Mouse (Mus musculus) forebrain, embryonic 14.5 days (tissue): ENCODE data around the gene Nrxn3. TPM values are rescaled to one million over a fixed set of nuclear protein-coding genes. Genes with fewer than 3 reads are reported as not detected.
A peak's percentile ranks its signal among the peaks of the same experiment; 100 is the strongest.

ENCODE experiments used
- ATAC-seq: fragments of 200-750 bp; cut with Nextera tagmentation; 2 replicates; pipeline ENCODE4 v1.8.0; 2017; ENCODE audit warnings: mild to moderate bottlenecking, moderate library complexity
- DNase-seq: peaks from one replicate; pipeline ENCODE4 v3.0.0-alpha.2; 2015; ENCODE audit warnings: low spot score
- H3K27ac ChIP-seq: fragments of 300-500 bp; sonication (generic); 2 replicates; pipeline ENCODE4 v1.5.1; 2014; ENCODE audit warnings: low read depth, mild to moderate bottlenecking, control low read depth, low read length, moderate library complexity
- H3K27me3 ChIP-seq: fragments of 300-500 bp; sonication (generic); replicated peaks from 2 replicates; pipeline ENCODE4 v1.6.1; 2014; ENCODE audit warnings: low read length, control low read depth, mixed read lengths; ENCODE audit not compliant: control insufficient read depth, insufficient read depth
- H3K36me3 ChIP-seq: fragments of 300-500 bp; sonication (generic); 2 replicates; pipeline ENCODE4 v1.6.1; 2014; ENCODE audit warnings: low read length, control low read depth; ENCODE audit not compliant: control insufficient read depth, insufficient read depth
- H3K4me1 ChIP-seq: fragments of 300-500 bp; sonication (generic); 2 replicates; pipeline ENCODE4 v1.6.1; 2014; ENCODE audit warnings: antibody characterized with exemption, low read length, control low read depth; ENCODE audit not compliant: control insufficient read depth, insufficient read depth
- H3K4me2 ChIP-seq: fragments of 300-500 bp; sonication (generic); 2 replicates; pipeline ENCODE4 v1.6.1; 2014; ENCODE audit warnings: mild to moderate bottlenecking, control low read depth, low read length
- H3K4me3 ChIP-seq: fragments of 300-500 bp; sonication (generic); 2 replicates; pipeline ENCODE4 v1.5.1; 2014; ENCODE audit warnings: low read depth, low read length, control low read depth
- H3K9ac ChIP-seq: fragments of 300-500 bp; sonication (generic); 2 replicates; pipeline ENCODE4 v1.6.1; 2014; ENCODE audit warnings: mild to moderate bottlenecking, low read length, control low read depth, moderate library complexity
- H3K9me3 ChIP-seq: fragments of 300-500 bp; sonication (generic); replicated peaks from 2 replicates; pipeline ENCODE4 v1.6.1; 2016; ENCODE audit warnings: low read length, control low read depth, mixed read lengths; ENCODE audit not compliant: control insufficient read depth
- WGBS: fragments of 180-500 bp; shearing (Covaris S2); extraction: QIAGEN DNeasy Blood & Tissue Kit; methylation state at CpG from one replicate; pipeline ENCODE4 v1.1.7; 2014; 5-methylcytosine and 5-hydroxymethylcytosine counted together
- polyA plus RNA-seq: library from polyadenylated mRNA; unstranded; fragments of >200 nt; fragmentation: Nextera tagmentation; extraction: Ambion mirVana; gene quantifications from 2 replicates; pipeline ENCODE4 v1.2.1, GENCODE M21; 2014

Gene Nrxn3
- polyA plus RNA-seq, 1 experiment from 2014 or later, result 39.6 TPM

DNA sequence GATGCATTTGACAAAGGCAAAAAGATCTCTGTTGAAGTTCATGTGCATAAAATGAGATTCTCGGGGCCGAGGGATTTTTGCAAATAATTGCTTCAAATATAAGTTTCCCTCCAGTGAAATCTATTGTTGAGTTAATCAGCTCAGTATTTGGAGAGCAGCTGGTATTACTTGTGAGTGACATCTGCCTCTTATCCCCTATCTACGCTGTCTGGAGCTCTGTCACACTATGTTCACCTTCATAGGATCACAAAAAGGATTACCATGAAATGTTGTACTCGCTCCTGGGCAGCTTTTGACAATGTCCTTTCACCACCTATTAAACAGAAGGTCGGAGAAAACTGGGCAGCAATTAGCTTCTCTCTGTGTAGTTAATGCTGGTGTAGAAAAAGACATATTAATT lies 1259.8 kb downstream of the Nrxn3 start:
- Histone ChIP-seq H3K27me3 (no peaks in the 10 kb centered on the region), H3K36me3 (no peaks in the 10 kb centered on the region), H3K4me1 (peaks cover 6% of the 10 kb centered on the region), H3K4me2 (no peak overlapping the region), H3K27ac (no peak overlapping the region), H3K9ac (no peak overlapping the region), H3K4me3 (no peak overlapping the region), H3K9me3 (no peaks in the 10 kb centered on the region)
- WGBS, result 14% methylated on average over 5 of the region's 5 CpGs
- ATAC-seq, result no peak
- peak; percentile 11 for DNase-seq

DNA sequence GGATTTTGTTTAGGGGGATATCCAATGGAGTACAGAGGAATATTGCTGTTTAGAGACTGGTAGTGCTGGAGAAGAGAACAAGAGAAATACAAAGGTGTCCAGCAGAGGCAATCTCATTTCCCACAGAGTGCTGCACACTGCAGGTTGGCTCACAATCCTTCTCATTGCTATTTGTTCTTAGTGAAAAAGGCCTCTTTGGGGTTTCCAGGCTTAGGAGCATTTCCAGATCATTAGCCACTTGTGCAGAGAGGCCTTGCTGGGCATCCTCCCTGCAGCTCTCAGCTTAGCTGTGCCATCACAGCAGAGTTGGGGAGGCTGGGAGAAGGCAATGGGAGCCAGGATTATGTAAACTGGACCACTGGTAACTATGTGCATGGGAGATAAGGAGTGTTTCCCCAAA lies 1260.7 kb downstream of the Nrxn3 start:
- no peak overlapping the region for H3K27ac ChIP-seq
- H3K4me1 ChIP-seq, result peaks cover 6% of the 10 kb centered on the region
- peak; percentile 44; the same call in 1 of the 2 replicates for ATAC-seq
- peak; percentile 53 for DNase-seq
- H3K36me3 ChIP-seq, result no peaks in the 10 kb centered on the region
- H3K4me2 ChIP-seq, result no peak overlapping the region
- no peak overlapping the region for H3K4me3 ChIP-seq
- no peak overlapping the region for H3K9ac ChIP-seq
- H3K9me3 ChIP-seq, result no peaks in the 10 kb centered on the region
- H3K27me3 ChIP-seq, result no peaks in the 10 kb centered on the region

DNA sequence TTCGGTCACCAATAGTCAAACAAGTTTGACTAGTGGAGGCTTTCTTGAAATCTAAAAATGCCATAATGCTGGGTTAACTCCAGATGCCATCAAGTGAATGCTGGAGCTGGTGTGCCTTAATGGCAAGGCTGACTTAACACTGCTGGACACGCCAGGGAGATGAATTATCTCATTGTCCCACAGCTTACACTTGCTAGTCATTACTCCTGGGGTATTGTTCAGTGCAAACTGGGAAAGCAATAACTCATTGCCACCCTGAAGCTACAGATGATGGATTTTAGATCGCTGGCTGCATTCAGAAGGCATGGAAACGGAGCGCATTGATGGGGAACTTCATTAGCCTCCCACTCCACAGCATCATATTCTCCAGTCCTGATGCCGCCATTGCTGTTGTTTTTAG lies 1263.5 kb downstream of the Nrxn3 start:
- DNase-seq (no peak), ATAC-seq (no peak)
- 56% methylated on average over 6 of the region's 6 CpGs for WGBS
- Histone ChIP-seq H3K4me1 (peaks cover 6% of the 10 kb centered on the region), H3K4me3 (no peak overlapping the region), H3K9me3 (no peaks in the 10 kb centered on the region), H3K9ac (no peak overlapping the region), H3K27me3 (no peaks in the 10 kb centered on the region), H3K36me3 (no peaks in the 10 kb centered on the region), H3K4me2 (no peak overlapping the region), H3K27ac (no peak overlapping the region)

DNA sequence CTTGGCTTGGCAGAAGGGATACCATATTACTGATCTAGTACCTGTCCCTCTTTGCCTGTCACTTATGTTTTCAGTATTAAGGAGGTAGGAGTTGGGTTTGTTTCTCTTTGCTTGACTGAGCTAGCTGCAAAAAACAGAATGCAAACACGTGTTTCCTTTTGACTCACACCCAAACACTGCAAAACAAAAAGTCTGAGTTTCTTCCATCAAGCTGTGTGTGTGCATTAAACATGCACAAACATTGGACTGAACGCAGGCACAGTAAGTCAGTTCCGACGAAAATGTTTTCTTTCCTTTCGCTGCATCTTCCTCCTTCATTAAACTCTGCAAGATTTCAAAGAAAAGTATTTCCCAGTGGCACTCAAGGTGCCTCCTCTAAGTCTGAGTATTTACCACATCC lies 1270.6 kb downstream of the Nrxn3 start:
- Histone ChIP-seq H3K27ac (no peak overlapping the region), H3K4me1 (no peaks in the 10 kb centered on the region), H3K4me2 (no peak overlapping the region), H3K4me3 (no peak overlapping the region), H3K9ac (no peak overlapping the region), H3K9me3 (no peaks in the 10 kb centered on the region), H3K27me3 (no peaks in the 10 kb centered on the region), H3K36me3 (no peaks in the 10 kb centered on the region)
- no peak for ATAC-seq
- no peak for DNase-seq
- WGBS, result 71% methylated on average over 5 of the region's 5 CpGs

DNA sequence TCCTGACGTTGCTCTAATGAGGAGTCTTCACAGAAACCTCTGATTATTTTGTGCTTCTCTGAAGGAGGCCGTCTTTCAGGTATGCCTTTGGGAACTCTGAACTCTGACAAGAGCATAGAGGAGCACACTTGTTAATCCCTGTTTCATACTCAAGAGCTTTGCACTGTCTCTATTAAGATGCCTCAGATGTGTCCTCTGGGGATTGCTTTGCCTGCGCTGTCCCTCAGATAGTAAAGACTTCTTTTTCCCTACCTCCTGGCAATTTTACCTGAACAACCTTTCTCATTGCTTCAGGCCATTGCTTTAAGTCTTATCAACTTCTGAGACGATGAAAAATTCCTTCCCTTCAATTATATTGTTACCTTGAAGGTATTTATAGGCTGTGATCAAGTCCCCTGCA lies 1272.7 kb downstream of the Nrxn3 start:
- Histone ChIP-seq H3K27me3 (no peaks in the 10 kb centered on the region), H3K9ac (no peak overlapping the region), H3K9me3 (no peaks in the 10 kb centered on the region), H3K4me1 (no peaks in the 10 kb centered on the region), H3K4me2 (no peak overlapping the region), H3K4me3 (no peak overlapping the region), H3K27ac (no peak overlapping the region), H3K36me3 (no peaks in the 10 kb centered on the region)
- 83% methylated on average over 4 of the region's 4 CpGs for WGBS
- no peak for ATAC-seq
- no peak for DNase-seq

DNA sequence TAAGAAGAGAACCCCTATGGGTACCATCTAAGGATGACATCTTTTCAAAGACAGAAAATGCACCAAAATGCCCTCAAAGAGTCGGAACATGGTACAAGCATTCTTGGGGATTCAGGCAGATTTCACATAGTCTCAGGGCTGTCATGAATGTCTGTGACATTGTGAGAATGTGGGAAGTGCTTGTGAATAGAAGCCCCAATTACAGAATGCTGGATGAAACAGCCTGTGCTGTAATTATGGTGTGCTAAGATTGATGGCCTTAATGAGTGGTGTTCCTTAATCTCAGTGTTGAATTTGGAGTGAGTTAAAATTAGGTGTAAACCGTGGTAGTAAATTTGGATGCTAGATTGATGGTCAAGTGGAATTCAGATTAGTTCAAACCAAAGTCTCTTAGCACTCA lies 1287.6 kb downstream of the Nrxn3 start:
- H3K4me3 ChIP-seq, result no peak overlapping the region
- no peak overlapping the region for H3K4me2 ChIP-seq
- no peaks in the 10 kb centered on the region for H3K9me3 ChIP-seq
- no peak; the same call in 1 of the 2 replicates for ATAC-seq
- H3K36me3 ChIP-seq, result no peaks in the 10 kb centered on the region
- no peak overlapping the region for H3K9ac ChIP-seq
- no peaks in the 10 kb centered on the region for H3K4me1 ChIP-seq
- WGBS, result 29% methylated on average over 2 of the region's 2 CpGs
- peak; percentile 45 for DNase-seq
- no peak overlapping the region for H3K27ac ChIP-seq
- H3K27me3 ChIP-seq, result no peaks in the 10 kb centered on the region

DNA sequence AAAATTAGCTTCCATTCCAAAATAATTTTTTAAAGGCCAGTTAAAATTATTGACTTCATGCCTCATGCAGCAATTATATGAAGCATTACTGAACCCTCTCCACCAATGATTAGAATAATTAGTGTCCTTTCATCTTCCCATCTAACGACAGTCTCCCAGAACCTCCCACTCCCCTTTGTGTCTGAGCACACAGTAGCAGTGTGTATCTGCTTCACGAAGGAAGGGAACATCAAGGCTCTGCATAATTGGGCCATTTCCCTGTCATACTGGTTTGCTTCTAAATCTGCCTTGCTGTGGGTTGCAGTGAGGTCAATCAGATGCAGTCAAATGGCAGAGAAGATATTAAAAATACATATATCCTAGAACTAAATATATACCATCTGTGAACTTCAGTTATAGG lies 1291.3 kb downstream of the Nrxn3 start:
- H3K27ac ChIP-seq, result no peak overlapping the region
- 6% methylated on average over 2 of the region's 2 CpGs for WGBS
- H3K4me2 ChIP-seq, result no peak overlapping the region
- no peaks in the 10 kb centered on the region for H3K27me3 ChIP-seq
- H3K36me3 ChIP-seq, result no peaks in the 10 kb centered on the region
- H3K9me3 ChIP-seq, result no peaks in the 10 kb centered on the region
- H3K4me1 ChIP-seq, result no peaks in the 10 kb centered on the region
- H3K9ac ChIP-seq, result no peak overlapping the region
- DNase-seq (peak; percentile 39), ATAC-seq (peak; percentile 60; the same call in 1 of the 2 replicates)
- no peak overlapping the region for H3K4me3 ChIP-seq

DNA sequence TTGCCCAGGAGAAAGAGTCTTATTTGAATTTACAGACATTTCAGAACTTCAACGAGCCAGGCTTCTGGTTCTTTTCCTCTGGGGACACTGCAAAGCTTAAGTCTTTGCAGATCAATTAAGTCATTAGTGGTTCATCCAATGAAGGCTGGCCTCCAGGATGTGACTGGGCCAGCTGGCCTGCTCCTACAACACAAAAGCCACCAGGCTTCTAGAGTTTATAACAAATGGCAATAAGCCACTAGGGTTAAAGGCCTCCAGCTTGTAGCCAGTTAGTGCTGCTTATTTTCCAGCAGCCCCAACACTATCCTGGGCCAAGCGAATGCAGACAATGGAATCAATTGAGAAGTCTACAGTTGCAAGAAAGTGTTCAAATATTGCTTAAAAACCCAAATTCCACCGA lies 1304.3 kb downstream of the Nrxn3 start:
- Histone ChIP-seq H3K4me2 (no peak overlapping the region), H3K27me3 (no peaks in the 10 kb centered on the region), H3K4me1 (no peaks in the 10 kb centered on the region), H3K27ac (no peak overlapping the region), H3K9me3 (no peaks in the 10 kb centered on the region), H3K9ac (no peak overlapping the region), H3K36me3 (no peaks in the 10 kb centered on the region), H3K4me3 (no peak overlapping the region)
- WGBS, result 39% methylated on average over 3 of the region's 3 CpGs
- no peak for ATAC-seq
- no peak for DNase-seq

DNA sequence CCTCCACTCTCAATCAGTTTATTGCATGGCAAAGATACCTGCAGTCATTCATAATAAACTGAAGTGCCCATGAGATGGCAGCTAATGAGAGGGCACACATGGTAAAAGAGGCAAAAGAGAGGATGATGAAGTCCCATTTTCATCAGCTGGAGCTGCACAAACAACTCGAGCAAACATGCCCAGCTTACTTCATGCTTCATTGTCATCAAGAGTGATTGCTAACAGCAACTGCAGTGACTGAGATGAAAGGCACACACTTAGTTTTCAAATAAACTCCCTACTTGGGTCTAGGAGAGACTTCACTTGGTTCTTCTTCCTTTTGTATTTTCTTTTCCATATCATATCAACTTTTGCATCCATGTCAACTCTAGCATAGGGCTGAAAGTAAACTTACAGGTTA lies 1318.4 kb downstream of the Nrxn3 start:
- Histone ChIP-seq H3K4me2 (no peak overlapping the region), H3K27me3 (no peaks in the 10 kb centered on the region), H3K36me3 (no peaks in the 10 kb centered on the region), H3K4me3 (no peak overlapping the region), H3K9ac (no peak overlapping the region), H3K27ac (no peak overlapping the region), H3K9me3 (no peaks in the 10 kb centered on the region), H3K4me1 (no peaks in the 10 kb centered on the region)
- no peak for ATAC-seq
- 65% methylated on average over 1 of the region's 1 CpGs for WGBS
- no peak for DNase-seq
